Mouse (Mus musculus): ENCODE data around the gene Mvb12b. TPM values are rescaled to one million over a fixed set of nuclear protein-coding genes. Genes with fewer than 3 reads are reported as not detected.

The Mvb12b gene
- polyA plus RNA-seq (2015; fragmentation: Nextera tagmentation; extraction: Ambion mirVana) = 49.5 and 52.2 TPM in 2 replicates

DNA sequence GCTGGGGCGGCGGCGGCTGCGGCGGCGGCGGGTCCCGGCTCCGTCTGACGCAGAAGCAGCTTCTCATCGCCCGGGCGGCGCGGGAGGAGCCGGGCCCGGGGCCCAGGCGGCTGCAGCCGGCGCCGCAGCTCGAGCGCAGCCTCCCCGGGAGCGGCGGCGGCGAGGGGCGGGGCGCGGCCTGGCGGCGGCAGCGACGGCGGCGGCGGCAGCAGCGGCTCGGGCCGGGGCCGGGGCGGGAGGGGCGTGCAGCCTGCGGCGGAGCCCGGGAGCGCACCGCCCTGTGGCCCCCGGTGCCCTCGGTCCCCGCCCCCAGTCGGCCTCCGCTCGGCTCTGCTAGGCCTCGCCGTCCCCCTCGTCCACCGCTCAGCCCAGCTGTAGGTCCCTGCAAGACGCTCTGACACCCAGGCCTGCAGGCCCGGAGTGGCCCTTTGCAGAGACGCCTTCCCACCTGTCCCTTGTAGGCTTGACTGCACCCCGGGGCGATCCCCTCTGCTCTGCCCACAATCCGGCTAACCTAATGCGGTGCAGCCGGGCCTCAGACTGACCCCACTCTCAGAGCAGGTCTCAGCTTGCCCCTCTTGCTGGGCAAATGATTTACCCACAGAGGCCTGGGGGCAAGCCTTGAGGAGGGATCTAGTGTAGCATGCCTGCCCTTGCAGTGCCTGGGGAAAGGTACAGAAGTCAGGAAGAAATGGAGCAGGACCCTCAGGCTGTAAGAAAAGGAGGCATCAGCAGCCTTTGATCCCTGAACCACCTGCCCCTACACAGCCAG is at the start of gene Mvb12b:
Gene Mvb12b, minus strand, starts transcription at position 619 of the 772 bp plus-strand sequence.
- H3K4me1 ChIP-seq = peaks cover 40% of the 10 kb centered on the region
- under 1% methylated on average over 49 of the region's 67 CpGs for WGBS
- H3K4me2 ChIP-seq = peak within 1 kb of the TSS; percentile 79
- peak; percentile 71 for ATAC-seq (ENCODE audit: low FRiP score)
- H3K27me3 ChIP-seq (replicated peaks) = no peaks in the 10 kb centered on the region
- peak within 1 kb of the TSS; percentile 96 for H3K27ac ChIP-seq (replicated peaks)
- H3K36me3 ChIP-seq = no peaks in the 10 kb centered on the region
- H3K9ac ChIP-seq (replicated peaks) = peak within 1 kb of the TSS; percentile 85
- peak within 1 kb of the TSS; percentile 61 for H3K4me3 ChIP-seq (replicated peaks)
- no peaks in the 10 kb centered on the region for H3K9me3 ChIP-seq (replicated peaks)

DNA sequence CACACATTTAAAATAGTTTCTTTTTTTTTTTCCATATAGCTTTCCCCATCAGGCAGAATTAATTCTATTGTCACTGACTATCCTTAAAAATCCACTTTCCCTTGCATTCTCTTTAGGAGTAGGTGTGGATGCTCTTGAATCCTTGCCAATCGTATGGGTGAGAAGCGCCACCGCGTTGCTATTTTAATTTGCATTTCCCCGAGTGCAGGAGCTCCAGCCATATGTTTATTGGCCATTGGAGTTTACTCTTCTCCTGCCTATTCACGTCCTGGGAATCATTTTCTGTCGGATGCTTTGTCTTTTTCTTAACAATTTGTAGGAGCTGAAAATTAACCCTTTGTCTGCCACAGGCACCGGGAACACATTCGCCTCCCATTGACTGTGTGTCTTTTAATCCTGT is 48.0 kb upstream of the Mvb12b start:
- WGBS = 22% methylated on average over 9 of the region's 9 CpGs
- no peak for ATAC-seq (ENCODE audit: low FRiP score)
- peak overlapping the region; percentile 34; the same call in 1 of the 2 replicates for H3K27ac ChIP-seq (replicated peaks)

DNA sequence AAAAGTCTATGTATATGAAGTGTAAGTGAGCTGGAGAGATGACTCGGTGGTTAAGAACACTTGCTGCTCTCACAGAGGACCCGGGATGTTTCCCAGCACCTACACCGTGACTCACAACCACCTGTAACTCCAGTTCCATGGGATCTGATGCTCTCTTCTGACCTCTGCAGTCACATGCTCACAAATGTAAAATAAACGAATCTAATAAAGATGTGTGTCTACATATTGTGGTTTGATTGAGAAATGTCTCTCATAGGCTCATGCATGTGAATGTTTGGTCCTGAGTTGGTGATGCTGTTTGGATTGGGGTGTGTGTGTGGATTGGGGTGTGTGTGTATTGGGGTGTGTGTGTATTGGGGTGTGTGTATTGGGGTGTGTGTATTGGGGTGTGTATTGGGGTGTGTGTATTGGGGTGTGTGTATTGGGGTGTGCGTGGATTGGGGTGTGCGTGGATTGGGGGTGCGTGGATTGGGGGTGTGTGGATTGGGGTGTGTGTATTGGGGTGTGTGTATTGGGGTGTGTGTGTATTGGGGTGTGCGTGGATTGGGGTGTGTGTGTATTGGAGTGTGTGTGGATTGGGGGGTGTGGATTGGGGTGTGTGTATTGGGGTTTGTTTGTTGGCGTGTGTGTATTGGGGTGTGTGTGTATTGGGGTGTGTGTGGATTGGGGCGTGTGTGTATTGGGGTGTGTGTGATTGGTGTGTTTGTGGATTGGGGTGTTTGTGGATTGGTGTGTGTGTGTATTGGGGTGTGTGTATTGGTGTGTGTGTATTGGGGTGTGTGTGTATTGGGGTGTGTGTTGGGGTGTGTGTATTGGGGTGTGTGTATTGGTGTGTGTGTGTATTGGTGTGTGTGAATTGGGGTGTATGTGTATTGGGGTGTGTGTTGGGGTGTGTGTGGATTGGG is 46.1 kb upstream of the Mvb12b start:
- Histone ChIP-seq H3K4me2 (no peak overlapping the region), H3K27me3 (replicated peaks) (no peaks in the 10 kb centered on the region), H3K4me3 (replicated peaks) (no peak overlapping the region), H3K4me1 (peaks cover 8% of the 10 kb centered on the region; the same call in 1 of the 2 replicates), H3K9me3 (replicated peaks) (no peaks in the 10 kb centered on the region), H3K27ac (replicated peaks) (no peak overlapping the region), H3K36me3 (no peaks in the 10 kb centered on the region), H3K9ac (replicated peaks) (no peak overlapping the region)
- WGBS = 67% methylated on average over 10 of the region's 10 CpGs
- peak; percentile 61; the same call in 1 of the 2 replicates for ATAC-seq (ENCODE audit: low FRiP score)

More for the DNA sequence above, 48.0 kb upstream of the Mvb12b start:
- no peaks in the 10 kb centered on the region for H3K36me3 ChIP-seq
- peaks cover 8% of the 10 kb centered on the region; the same call in 1 of the 2 replicates for H3K4me1 ChIP-seq
- H3K27me3 ChIP-seq (replicated peaks) = no peaks in the 10 kb centered on the region
- peak overlapping the region; percentile 29 for H3K4me2 ChIP-seq
- no peak overlapping the region for H3K9ac ChIP-seq (replicated peaks)
- no peaks in the 10 kb centered on the region for H3K9me3 ChIP-seq (replicated peaks)
- H3K4me3 ChIP-seq (replicated peaks) = no peak overlapping the region

DNA sequence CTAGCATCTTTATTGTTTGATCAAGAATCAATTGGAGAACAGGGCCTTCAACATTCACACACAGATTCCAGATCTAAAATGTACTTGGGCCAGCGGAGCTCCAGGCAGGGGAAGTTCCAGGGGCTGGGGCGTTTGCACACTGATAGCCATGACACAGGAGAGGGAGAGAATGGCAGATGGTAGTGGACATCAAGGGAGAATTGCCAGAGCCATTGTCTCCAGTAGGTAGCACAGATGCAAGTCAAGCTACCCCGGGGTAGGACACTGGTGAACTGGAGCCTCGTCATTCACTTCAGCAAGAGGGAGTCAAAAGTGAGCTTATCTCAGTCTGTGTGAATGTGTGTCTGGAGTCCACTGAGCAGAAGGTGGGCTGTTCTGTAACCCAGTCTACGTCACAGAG is 43.4 kb upstream of the Mvb12b start:
- no peak overlapping the region for H3K4me2 ChIP-seq
- no peaks in the 10 kb centered on the region for H3K36me3 ChIP-seq
- no peak overlapping the region for H3K9ac ChIP-seq (replicated peaks)
- no peak for ATAC-seq (ENCODE audit: low FRiP score)
- H3K4me3 ChIP-seq (replicated peaks) = no peak overlapping the region
- no peaks in the 10 kb centered on the region for H3K27me3 ChIP-seq (replicated peaks)
- H3K9me3 ChIP-seq (replicated peaks) = no peaks in the 10 kb centered on the region
- no peak overlapping the region for H3K27ac ChIP-seq (replicated peaks)
- 80% methylated on average over 5 of the region's 5 CpGs for WGBS
- peaks cover 8% of the 10 kb centered on the region; the same call in 1 of the 2 replicates for H3K4me1 ChIP-seq

DNA sequence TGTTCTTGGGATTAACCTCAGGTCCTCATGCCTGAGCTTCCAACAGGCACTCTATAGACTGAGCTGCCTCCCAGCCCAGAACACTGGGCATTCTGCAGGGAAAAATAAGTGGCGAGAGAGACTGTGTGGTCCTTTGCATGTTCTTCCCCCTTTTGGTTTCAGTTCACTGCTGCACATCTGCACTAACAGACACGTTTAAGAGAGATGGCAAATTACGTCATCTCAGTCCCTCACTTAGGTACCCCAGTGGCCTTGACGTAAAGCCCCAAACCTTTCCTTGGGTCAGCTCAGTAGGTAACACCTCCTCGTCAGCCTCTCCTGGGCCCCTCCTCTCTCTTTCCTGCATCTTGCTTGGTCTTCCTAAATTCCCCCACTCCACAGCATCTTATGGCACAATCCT is 37.5 kb upstream of the Mvb12b start:
- no peaks in the 10 kb centered on the region; the same call in 1 of the 2 replicates for H3K27me3 ChIP-seq (replicated peaks)
- H3K4me1 ChIP-seq = peaks cover 9% of the 10 kb centered on the region
- H3K27ac ChIP-seq (replicated peaks) = no peak overlapping the region
- H3K4me3 ChIP-seq (replicated peaks) = no peak overlapping the region
- ATAC-seq (ENCODE audit: low FRiP score) = no peak
- WGBS = 76% methylated on average over 5 of the region's 5 CpGs
- no peaks in the 10 kb centered on the region for H3K36me3 ChIP-seq
- no peaks in the 10 kb centered on the region for H3K9me3 ChIP-seq (replicated peaks)
- H3K9ac ChIP-seq (replicated peaks) = no peak overlapping the region
- H3K4me2 ChIP-seq = no peak overlapping the region

DNA sequence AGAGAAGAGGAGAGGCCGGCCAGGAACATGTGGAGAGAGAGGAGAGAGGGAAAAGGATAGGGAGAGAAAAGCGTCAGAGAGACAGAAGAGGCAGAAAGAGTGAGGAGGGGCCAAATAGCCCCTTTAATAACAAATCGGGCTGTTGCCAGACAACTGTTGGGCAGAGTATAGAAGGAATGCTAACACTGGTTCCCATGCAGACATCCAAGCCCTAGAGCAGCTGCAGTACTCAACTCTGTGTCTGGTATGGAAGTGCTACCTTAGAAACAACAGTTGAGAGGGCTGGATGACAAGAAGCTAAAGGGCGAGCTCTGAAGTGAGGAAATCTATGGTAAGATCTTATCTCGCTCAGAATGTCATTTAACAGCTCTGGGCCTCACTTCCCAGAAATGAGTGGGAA is 35.7 kb upstream of the Mvb12b start:
- no peaks in the 10 kb centered on the region; the same call in 1 of the 2 replicates for H3K27me3 ChIP-seq (replicated peaks)
- no peak overlapping the region for H3K9ac ChIP-seq (replicated peaks)
- WGBS = 73% methylated on average over 5 of the region's 5 CpGs
- no peaks in the 10 kb centered on the region for H3K36me3 ChIP-seq
- H3K27ac ChIP-seq (replicated peaks) = no peak overlapping the region
- ATAC-seq (ENCODE audit: low FRiP score) = no peak
- H3K9me3 ChIP-seq (replicated peaks) = no peaks in the 10 kb centered on the region
- peaks cover 26% of the 10 kb centered on the region for H3K4me1 ChIP-seq
- H3K4me2 ChIP-seq = no peak overlapping the region
- H3K4me3 ChIP-seq (replicated peaks) = no peak overlapping the region

DNA sequence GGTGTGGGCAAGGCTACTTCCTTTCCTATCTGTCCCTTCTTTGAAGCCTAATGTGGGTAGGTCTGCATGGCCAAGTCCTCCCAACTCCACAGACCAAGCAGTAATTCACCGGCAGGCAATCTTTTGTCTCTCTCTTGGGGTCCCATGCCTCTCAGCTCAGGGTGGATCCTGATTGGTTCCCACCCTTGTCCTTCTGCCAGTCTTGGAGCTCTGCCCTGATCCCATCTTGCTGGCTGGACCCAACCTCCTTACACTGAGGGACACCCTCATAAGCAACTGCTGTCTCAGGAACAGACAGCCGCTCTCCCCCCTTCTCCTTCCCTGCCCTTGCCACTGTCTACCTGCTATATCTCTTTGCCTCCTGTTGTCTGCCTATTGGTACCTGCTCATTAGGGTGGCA is 34.7 kb upstream of the Mvb12b start:
- no peaks in the 10 kb centered on the region; the same call in 1 of the 2 replicates for H3K27me3 ChIP-seq (replicated peaks)
- H3K9ac ChIP-seq (replicated peaks) = no peak overlapping the region
- ATAC-seq (ENCODE audit: low FRiP score) = no peak
- no peak overlapping the region for H3K27ac ChIP-seq (replicated peaks)
- peaks cover 26% of the 10 kb centered on the region for H3K4me1 ChIP-seq
- WGBS = 73% methylated on average over 2 of the region's 2 CpGs
- no peak overlapping the region for H3K4me2 ChIP-seq
- H3K9me3 ChIP-seq (replicated peaks) = no peaks in the 10 kb centered on the region
- H3K4me3 ChIP-seq (replicated peaks) = no peak overlapping the region
- H3K36me3 ChIP-seq = no peaks in the 10 kb centered on the region

DNA sequence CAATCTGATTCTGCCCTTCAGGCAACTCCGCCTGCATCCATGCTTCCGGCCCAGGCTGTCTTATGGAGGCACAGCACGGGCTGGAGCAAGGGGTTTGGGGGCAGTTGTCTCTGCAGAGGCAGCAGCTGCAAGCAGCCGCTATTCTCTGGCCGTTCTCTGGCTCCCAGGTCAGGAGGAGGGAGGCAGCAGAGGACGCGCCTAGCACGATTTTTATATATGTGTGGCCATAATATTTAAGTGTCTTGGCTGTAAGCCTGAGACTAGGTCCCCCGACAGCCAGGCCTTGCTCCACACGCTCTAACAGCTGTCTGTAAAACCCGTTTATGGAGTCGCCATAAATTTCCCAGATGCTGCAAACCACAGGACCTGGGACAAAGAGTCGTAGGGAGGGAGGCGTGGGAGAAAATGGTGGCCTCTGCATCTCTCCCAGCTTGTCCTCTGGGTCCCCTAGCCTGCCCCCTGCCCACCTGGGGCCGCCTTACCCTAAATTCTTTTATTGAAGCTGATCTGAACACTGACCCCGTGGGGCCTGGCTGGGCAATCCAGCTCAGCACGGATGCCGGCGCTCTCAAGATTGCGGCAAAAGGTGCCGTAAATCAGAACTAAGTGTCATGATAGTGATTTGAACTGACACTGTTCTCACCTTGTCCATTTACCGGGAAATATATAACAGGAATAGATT is 32.3 kb upstream of the Mvb12b start:
- H3K27ac ChIP-seq (replicated peaks) = peak overlapping the region; percentile 71
- ATAC-seq (ENCODE audit: low FRiP score) = peak; percentile 53
- WGBS = 6% methylated on average over 22 of the region's 22 CpGs

DNA sequence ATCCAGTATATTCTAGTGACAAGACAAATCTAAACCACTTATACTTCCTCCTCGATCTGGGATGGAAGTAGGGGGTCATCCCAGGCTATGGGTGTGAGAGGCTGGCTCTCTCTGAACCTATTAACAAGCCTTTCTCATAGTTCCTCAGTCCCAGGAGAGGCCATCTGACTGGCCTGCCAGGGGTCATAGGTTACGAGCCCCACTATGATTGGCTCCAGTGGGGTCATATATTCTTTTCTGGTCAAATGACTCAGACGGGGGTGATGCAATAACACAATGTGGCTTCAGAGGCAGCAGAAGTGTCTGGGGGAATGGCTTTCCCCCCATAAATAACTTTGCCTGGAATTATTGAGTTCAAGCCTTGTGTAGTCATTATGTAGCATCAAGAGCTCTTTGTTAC is 31.1 kb upstream of the Mvb12b start:
- Histone ChIP-seq H3K4me3 (replicated peaks) (no peak overlapping the region), H3K36me3 (no peaks in the 10 kb centered on the region), H3K9me3 (replicated peaks) (no peaks in the 10 kb centered on the region), H3K27me3 (replicated peaks) (no peaks in the 10 kb centered on the region; the same call in 1 of the 2 replicates), H3K27ac (replicated peaks) (no peak overlapping the region), H3K4me1 (peaks cover 26% of the 10 kb centered on the region), H3K4me2 (no peak overlapping the region), H3K9ac (replicated peaks) (no peak overlapping the region)
- 37% methylated on average over 3 of the region's 3 CpGs for WGBS
- ATAC-seq (ENCODE audit: low FRiP score) = no peak

More for the DNA sequence above, 32.3 kb upstream of the Mvb12b start:
- peak overlapping the region; percentile 32; the same call in 1 of the 2 replicates for H3K9ac ChIP-seq (replicated peaks)
- no peaks in the 10 kb centered on the region for H3K9me3 ChIP-seq (replicated peaks)
- no peaks in the 10 kb centered on the region; the same call in 1 of the 2 replicates for H3K27me3 ChIP-seq (replicated peaks)
- H3K4me2 ChIP-seq = peak overlapping the region; percentile 35
- no peak overlapping the region for H3K4me3 ChIP-seq (replicated peaks)
- H3K4me1 ChIP-seq = peaks cover 26% of the 10 kb centered on the region
- H3K36me3 ChIP-seq = no peaks in the 10 kb centered on the region

DNA sequence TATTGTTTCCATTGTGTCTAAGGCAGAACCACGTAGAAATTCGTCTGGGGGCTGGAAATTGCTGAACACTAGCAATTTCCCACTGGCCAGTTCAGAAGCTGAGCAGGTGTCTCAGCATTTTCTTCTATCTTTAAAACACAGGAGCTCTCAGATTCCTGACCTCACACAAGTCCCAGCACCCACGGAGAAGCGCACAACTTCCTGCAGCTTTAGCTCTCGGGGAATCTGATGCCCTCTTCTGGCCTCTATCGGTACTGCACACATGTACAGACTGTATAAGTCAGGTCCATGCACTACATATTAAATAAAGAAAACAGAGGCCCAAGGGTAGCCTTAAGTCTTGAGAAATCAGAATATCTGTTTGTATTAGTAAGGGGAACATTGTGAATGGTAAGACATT is 30.6 kb upstream of the Mvb12b start:
- WGBS = 73% methylated on average over 6 of the region's 6 CpGs
- Histone ChIP-seq H3K4me1 (peaks cover 26% of the 10 kb centered on the region), H3K36me3 (no peaks in the 10 kb centered on the region), H3K27ac (replicated peaks) (no peak overlapping the region), H3K27me3 (replicated peaks) (no peaks in the 10 kb centered on the region; the same call in 1 of the 2 replicates), H3K9me3 (replicated peaks) (no peaks in the 10 kb centered on the region), H3K4me3 (replicated peaks) (no peak overlapping the region), H3K4me2 (no peak overlapping the region), H3K9ac (replicated peaks) (no peak overlapping the region)
- ATAC-seq (ENCODE audit: low FRiP score) = no peak

DNA sequence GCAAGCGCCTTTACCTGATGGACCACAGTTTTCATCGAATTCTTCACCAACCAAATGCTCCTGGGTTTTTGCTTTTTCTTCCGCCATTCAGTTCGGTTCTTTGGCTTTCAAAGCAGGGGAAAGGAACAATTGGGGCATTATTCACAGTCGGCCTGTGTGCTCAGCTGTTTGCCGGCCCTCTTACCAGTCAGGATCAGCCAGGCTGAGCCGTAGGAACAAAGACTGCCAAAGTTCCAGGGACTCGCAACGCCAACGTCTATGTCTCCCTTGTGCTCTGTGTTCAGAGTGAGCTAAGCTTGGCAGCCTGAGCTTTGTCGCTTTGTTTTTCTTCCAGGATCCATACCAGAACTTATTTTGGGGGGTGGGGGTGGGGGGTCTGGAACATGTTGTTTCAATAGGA is 28.9 kb upstream of the Mvb12b start:
- Histone ChIP-seq H3K9ac (replicated peaks) (no peak overlapping the region), H3K27ac (replicated peaks) (no peak overlapping the region), H3K4me1 (peaks cover 26% of the 10 kb centered on the region), H3K4me2 (no peak overlapping the region), H3K27me3 (replicated peaks) (no peaks in the 10 kb centered on the region), H3K36me3 (no peaks in the 10 kb centered on the region), H3K9me3 (replicated peaks) (no peaks in the 10 kb centered on the region), H3K4me3 (replicated peaks) (no peak overlapping the region)
- WGBS = 33% methylated on average over 11 of the region's 11 CpGs
- no peak for ATAC-seq (ENCODE audit: low FRiP score)
